Mouse (Mus musculus): Measurements from ENCODE around the gene Tex2. TPM values are rescaled to one million over a fixed set of nuclear protein-coding genes. Genes with fewer than 3 reads are reported as not detected.
"Not testable (repeated sequence)": the region's sequence is repeated elsewhere in the genome, so short reads cannot be mapped to it uniquely, and the experiment has no call there.

Tex2 gene
- polyA plus RNA-seq (2011; ENCODE audit: insufficient read length, low read depth, missing spikeins), result 13.3 and 14.0 TPM in 2 replicates

DNA sequence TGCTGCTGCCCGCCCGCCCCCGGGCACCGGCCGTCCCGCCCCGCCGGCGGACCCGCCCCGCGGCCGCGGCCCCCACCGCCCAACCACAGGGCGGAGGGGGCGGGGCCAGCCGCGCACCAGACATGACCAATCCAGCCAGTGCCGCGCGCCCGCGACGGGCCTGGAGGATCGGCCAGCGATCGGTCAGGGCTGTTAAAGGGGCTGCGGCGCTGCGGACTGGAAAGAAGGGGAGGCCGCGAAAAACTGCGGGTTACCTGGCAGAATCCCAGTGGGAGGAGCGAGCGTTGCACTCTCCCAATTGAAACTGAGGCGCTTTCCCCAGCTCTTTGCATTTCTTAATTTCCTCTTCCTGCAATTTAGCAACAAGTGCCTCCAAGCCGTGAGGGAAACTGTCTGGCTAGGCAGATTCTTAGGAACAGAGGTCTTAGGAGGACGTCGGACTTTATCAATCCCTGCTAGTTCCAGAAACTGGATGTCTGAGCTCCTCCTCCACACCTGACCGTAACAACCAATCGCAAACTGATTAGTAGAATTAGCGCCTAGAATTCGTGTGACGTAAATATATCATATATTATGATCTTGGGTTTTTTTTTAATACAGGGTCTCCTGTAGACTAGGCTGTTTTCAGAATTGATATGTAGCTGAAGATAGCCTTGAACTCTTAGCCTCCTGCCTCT, at the start of gene Tex2:
Tex2 (minus strand) TSS at position 463 of the 677 bp plus-strand sequence.
- H3K4me1 ChIP-seq (ENCODE audit: control insufficient read depth, insufficient read depth, low read length), result no peaks in the 10 kb centered on the region; the same call in 1 of the 2 replicates
- peak within 1 kb of the TSS; percentile 90 for H3K4me3 ChIP-seq (ENCODE audit: insufficient read depth, low read length)
- TF ChIP-seq POLR2A (IDR thresholded peaks at IDR 0.05; ENCODE audit: low read depth, low read length) (peak; percentile 57), CTCF (IDR thresholded peaks at IDR 0.05; ENCODE audit: borderline replicate concordance, insufficient read depth, low read length) (no peak)
- H3K27ac ChIP-seq (ENCODE audit: insufficient read depth, low read length), result peak within 1 kb of the TSS; percentile 38; the same call in 1 of the 2 replicates

DNA sequence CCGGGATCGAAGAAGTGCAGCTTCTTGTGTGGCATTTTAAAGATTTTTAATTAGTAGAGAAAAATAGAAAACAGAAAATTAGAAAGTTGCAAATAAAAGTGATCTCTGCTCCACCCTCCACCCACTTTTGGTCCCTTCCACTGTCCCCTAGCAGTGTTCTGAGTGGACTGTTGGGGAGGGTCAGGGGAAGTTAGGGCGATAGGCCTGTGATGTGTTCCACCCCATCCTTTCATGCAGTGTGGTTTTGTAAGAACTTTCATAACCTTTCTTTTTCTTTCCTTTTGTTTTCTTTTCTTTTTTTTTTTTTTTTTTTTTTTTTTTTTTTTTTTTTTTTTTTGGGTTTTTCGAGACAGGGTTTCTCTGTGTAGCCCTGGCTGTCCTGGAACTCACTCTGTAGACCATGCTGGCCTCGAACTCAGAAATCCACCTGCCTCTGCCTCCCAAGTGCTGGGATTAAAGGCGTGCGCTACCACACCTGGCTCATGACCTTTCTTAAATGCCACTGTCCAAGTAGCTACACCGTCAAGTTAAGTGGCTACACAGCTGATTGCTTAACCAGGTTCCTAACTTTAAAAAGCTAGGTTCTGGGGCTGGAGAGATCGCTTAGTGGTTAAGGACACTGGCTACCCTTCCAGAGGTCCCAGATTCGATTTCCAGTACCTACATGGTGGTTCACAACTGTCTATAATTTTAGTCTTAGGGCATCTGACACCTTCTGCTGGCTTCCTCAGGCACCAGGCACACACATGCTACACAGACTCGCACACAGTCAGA, 49.6 kb upstream of the Tex2 start:
- TF ChIP-seq POLR2A (IDR thresholded peaks at IDR 0.05; ENCODE audit: low read depth, low read length) (no peak), CTCF (IDR thresholded peaks at IDR 0.05; ENCODE audit: borderline replicate concordance, insufficient read depth, low read length) (no peak)
- Histone ChIP-seq H3K4me3 (ENCODE audit: insufficient read depth, low read length) (no peak overlapping the region), H3K4me1 (ENCODE audit: control insufficient read depth, insufficient read depth, low read length) (peaks cover 15% of the 10 kb centered on the region), H3K27ac (ENCODE audit: insufficient read depth, low read length) (no peak overlapping the region)

DNA sequence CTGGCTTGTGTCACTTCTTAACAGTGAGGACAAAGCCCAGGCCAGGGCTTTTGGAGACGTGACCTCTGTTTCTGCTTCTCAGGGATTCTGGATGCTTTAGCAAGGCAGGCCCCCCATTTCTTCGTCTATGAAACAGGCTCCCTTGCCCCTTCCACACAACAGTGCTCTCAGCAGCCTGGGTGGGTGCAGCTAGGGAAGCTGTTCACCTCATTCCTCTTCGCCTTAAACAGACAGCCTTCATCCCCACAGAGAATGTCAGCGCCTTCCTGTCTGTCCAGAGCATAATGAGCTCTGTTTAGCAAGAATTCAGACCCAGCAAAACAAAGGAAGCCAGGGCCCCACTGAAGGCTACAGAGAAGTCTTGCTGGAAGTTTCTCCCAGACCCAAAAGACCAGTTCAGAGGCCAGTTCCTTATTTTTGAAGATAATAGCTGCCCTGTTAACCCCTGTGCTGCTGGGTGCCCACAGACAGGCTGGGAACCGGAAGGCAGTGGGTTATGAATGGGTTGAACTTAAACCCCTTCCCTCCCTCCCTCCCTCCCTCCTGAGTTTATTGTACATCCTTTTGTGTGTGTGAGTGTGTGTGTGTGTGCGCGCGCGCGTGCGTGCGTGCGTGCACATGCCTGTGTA, 47.3 kb upstream of the Tex2 start:
- Histone ChIP-seq H3K4me3 (ENCODE audit: insufficient read depth, low read length) (no peak overlapping the region), H3K27ac (ENCODE audit: insufficient read depth, low read length) (0 out of 2 replicates have a peak overlapping the region, but pooled peaks have one; percentile 60), H3K4me1 (ENCODE audit: control insufficient read depth, insufficient read depth, low read length) (peaks cover 12% of the 10 kb centered on the region)
- TF ChIP-seq POLR2A (IDR thresholded peaks at IDR 0.05; ENCODE audit: low read depth, low read length) (no peak), CTCF (IDR thresholded peaks at IDR 0.05; ENCODE audit: borderline replicate concordance, insufficient read depth, low read length) (no peak)

DNA sequence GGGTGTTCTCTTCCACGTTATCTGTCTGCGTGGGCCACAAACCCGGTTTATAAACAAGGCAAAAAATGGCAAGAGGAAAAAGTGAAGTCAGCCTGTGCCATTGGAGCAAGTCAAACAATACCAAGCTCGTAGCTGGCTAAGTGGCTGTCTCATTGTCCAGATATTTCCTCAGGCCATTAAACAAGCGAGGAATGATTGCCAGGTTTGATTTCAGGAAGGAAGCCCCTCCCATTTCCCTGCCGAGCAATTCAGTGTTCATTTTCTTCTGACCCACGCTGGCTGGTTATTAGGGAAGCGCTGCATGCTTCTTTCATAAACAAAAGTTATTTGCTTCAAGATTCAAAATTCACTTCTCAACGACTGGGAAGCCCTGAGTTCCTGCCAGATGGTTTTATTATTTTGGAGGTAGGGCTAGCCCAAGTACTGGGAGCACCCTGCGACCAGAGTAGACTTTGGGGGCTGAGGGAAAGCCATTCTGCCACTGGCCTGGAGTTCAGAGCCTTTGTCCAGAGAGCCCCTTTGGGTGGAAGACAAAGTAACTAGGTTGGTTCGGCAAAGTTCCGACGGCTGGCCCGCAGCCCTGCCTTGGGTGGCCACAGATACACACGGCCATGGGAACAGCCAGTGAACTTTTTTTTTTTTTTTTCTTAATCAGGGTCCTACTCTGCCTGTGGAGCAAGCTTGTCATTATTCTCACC, 46.5 kb upstream of the Tex2 start:
- Histone ChIP-seq H3K4me3 (ENCODE audit: insufficient read depth, low read length) (no peak overlapping the region), H3K4me1 (ENCODE audit: control insufficient read depth, insufficient read depth, low read length) (peaks cover 12% of the 10 kb centered on the region), H3K27ac (ENCODE audit: insufficient read depth, low read length) (peak overlapping the region; percentile 60)
- TF ChIP-seq CTCF (IDR thresholded peaks at IDR 0.05; ENCODE audit: borderline replicate concordance, insufficient read depth, low read length) (no peak), POLR2A (IDR thresholded peaks at IDR 0.05; ENCODE audit: low read depth, low read length) (no peak)

DNA sequence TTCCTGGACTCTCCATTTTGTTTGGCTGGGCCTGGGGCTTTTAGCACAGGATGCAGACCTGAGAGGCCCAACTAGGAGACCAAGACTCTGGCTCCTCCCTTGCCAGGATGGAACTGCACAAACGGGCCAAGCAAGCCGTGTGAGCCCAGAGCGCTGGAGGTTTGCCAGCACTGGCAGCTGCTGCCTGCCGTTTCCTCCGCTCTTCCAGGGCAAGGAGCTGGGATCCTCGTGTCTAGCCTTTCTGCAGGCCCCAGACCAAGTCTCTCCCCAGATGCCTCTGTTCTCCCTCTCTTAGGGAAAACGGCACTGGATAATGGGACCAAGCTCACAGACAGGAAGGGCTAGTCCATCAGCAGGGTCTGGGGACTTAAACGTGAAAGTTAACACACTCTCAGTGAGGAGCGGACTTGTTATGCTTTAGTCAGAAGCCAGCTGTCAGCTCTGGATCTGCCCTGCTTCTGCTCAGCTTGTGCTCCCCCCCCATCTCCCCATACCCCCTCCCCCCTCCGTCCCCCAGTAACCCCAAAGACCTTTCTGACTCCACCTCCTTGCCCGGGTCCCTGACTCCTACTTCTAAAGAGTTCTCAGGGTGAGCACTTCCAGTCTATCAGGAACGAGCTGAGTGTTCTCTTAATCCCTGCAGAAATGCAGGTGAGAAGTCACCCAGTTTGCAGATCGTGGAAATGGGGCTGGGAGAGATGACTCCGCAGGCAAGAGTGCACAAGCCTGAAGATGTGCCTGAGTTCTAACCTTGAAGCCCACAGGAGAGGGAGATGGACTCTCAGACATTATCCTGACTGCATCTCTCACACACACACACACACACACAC, 45.0 kb upstream of the Tex2 start:
- Histone ChIP-seq H3K4me3 (ENCODE audit: insufficient read depth, low read length) (no peak overlapping the region), H3K27ac (ENCODE audit: insufficient read depth, low read length) (no peak overlapping the region), H3K4me1 (ENCODE audit: control insufficient read depth, insufficient read depth, low read length) (peaks cover 12% of the 10 kb centered on the region)
- no peak for TF ChIP-seq CTCF (IDR thresholded peaks at IDR 0.05; ENCODE audit: borderline replicate concordance, insufficient read depth, low read length)
- no peak for TF ChIP-seq POLR2A (IDR thresholded peaks at IDR 0.05; ENCODE audit: low read depth, low read length)

DNA sequence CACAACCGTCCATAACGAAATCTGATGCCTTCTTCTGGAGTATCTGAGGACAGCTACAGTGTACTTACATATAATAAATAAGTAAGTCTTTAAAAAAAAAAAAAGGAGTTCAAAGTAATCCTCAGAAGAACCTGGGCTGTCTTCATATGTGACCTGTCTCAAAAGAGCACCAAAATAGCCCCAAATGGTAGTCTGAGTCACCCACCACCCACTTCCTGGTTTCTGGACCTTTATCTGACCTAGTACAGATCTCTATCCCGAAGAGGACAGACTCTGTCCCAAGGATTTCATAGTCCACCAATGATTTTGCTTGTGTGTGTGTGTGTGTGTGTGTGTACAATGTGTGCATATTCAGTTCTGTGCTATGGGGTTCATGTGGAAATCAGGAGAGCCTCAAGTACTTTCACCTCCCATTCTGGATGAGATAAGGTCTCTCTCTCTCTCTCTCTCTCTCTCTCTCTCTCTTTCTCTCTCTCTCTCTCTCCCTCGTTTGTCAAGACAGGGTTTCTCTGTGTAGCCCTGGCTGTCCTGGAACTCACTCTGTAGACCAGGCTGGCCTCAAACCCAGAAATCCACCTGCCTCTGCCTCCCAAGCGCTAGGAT, 43.8 kb upstream of the Tex2 start:
- peaks cover 12% of the 10 kb centered on the region for H3K4me1 ChIP-seq (ENCODE audit: control insufficient read depth, insufficient read depth, low read length)
- H3K27ac ChIP-seq (ENCODE audit: insufficient read depth, low read length); H3K4me3 ChIP-seq (ENCODE audit: insufficient read depth, low read length): not testable (repeated sequence)

DNA sequence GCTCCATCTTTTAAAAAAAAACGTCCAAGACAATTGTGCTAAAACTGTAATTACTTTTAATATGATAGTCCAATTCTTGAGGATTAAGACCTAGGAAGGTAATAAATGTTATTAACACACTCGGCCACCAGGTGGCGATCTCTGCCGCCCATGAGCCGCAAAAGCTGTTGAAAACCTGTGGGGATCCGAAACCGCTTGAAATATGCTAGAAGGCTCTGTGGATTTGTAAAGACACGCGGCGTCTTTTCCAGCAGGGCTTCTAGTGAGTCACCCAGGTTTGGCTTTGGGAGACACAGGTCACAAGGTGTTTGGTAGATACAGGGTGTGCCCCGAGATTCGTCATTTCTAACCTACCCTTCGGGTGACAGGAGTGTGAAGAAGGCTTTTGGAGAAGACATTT, 35.1 kb upstream of the Tex2 start:
- no peak for TF ChIP-seq POLR2A (IDR thresholded peaks at IDR 0.05; ENCODE audit: low read depth, low read length)
- peak; percentile 71; the same call in 1 of the 2 replicates for TF ChIP-seq CTCF (IDR thresholded peaks at IDR 0.05; ENCODE audit: borderline replicate concordance, insufficient read depth, low read length)
- H3K4me1 ChIP-seq (ENCODE audit: control insufficient read depth, insufficient read depth, low read length), result no peaks in the 10 kb centered on the region
- H3K4me3 ChIP-seq (ENCODE audit: insufficient read depth, low read length), result no peak overlapping the region
- H3K27ac ChIP-seq (ENCODE audit: insufficient read depth, low read length), result no peak overlapping the region

DNA sequence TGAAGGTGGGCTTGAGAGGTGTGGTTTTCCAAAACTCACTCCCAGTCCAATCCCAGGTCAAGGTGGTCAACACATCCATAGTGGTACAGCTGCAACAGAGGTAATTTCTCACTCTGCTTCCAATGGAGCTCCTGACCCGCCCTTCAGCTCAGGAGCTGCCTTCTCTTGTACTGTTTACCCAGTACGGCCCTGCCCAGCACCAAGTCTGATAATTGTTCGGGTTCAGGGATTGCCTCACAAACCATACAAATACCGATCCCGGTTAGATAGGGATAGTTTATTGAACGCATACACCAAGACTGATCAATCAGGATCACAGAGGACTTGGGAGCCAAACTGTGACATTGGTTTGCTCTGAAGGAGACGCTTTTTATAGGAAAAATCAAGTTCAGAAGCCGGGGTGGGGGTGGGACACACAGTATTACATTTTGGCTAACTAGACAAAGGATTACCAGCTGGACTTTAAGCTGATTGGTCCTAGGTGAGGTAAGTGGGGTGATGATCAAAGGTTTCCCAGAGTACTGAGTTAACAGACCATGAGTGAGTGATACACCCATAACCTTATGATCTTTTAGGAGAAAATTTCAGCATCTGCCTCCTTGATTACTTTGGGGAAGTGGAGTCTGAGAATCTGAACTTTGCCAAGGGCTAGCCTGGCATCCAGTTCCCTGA, 29.9 kb upstream of the Tex2 start:
- Histone ChIP-seq H3K4me3 (ENCODE audit: insufficient read depth, low read length) (no peak overlapping the region), H3K4me1 (ENCODE audit: control insufficient read depth, insufficient read depth, low read length) (no peaks in the 10 kb centered on the region), H3K27ac (ENCODE audit: insufficient read depth, low read length) (no peak overlapping the region)
- TF ChIP-seq CTCF (IDR thresholded peaks at IDR 0.05; ENCODE audit: borderline replicate concordance, insufficient read depth, low read length) (no peak), POLR2A (IDR thresholded peaks at IDR 0.05; ENCODE audit: low read depth, low read length) (no peak)

Measured in embryonic fibroblast, embryonic 13.5 days (primary cell).